Mouse (Mus musculus) midbrain, embryonic 15.5 days (tissue): ENCODE results near the gene Casc1. TPM values are rescaled to one million over a fixed set of nuclear protein-coding genes. Genes with fewer than 3 reads are reported as not detected.
"Not testable (repeated sequence)": the region's sequence is repeated elsewhere in the genome, so short reads cannot be mapped to it uniquely, and the experiment has no call there.

Source experiments
- ATAC-seq: fragments of 200-750 bp; cut with Nextera tagmentation; replicated peaks from 2 replicates; pipeline ENCODE4 v1.8.0; 2017; ENCODE audit warnings: moderate TSS enrichment
- H3K27ac ChIP-seq: fragments of 300-500 bp; sonication (generic); 2 replicates; pipeline ENCODE4 v1.5.1; 2015; ENCODE audit warnings: mild to moderate bottlenecking, inconsistent platforms
- H3K27me3 ChIP-seq: fragments of 300-500 bp; sonication (generic); replicated peaks from 2 replicates; pipeline ENCODE4 v1.6.1; 2015; ENCODE audit warnings: inconsistent platforms
- H3K36me3 ChIP-seq: fragments of 300-500 bp; sonication (generic); replicated peaks from 2 replicates; pipeline ENCODE4 v1.6.1; 2015; ENCODE audit warnings: inconsistent platforms
- H3K4me1 ChIP-seq: fragments of 300-500 bp; sonication (generic); 2 replicates; pipeline ENCODE4 v1.6.1; 2015; ENCODE audit warnings: inconsistent platforms
- H3K4me2 ChIP-seq: fragments of 300-500 bp; sonication (generic); 2 replicates; pipeline ENCODE4 v1.6.1; 2015; ENCODE audit warnings: inconsistent platforms, mild to moderate bottlenecking, moderate library complexity
- H3K4me3 ChIP-seq: fragments of 300-500 bp; sonication (generic); 2 replicates; pipeline ENCODE4 v1.5.1; 2015; ENCODE audit warnings: mild to moderate bottlenecking, inconsistent platforms
- H3K9ac ChIP-seq: fragments of 300-500 bp; sonication (generic); 2 replicates; pipeline ENCODE4 v1.6.1; 2015; ENCODE audit warnings: mild to moderate bottlenecking, inconsistent platforms
- H3K9me3 ChIP-seq: fragments of 300-500 bp; sonication (generic); 2 replicates; pipeline ENCODE4 v1.6.1; 2016; ENCODE audit warnings: inconsistent platforms
- WGBS: fragments of 180-500 bp; shearing (Covaris S2); methylation state at CpG from one replicate; pipeline ENCODE4 v1.1.7; 2015; ENCODE audit warnings: mixed read lengths; 5-methylcytosine and 5-hydroxymethylcytosine counted together
- polyA plus RNA-seq: library from polyadenylated mRNA; unstranded; fragments of >200 nt; fragmentation: Nextera tagmentation; extraction: Ambion mirVana; gene quantifications from 2 replicates; pipeline ENCODE4 v1.2.1, GENCODE M21; 2015

Gene Casc1
- polyA plus RNA-seq, 1 experiment from 2014 or later: 0.90 TPM

- Histone ChIP-seq H3K4me2 (no peak overlapping the region), H3K27me3 (no peaks in the 10 kb centered on the region), H3K27ac (no peak overlapping the region), H3K9me3 (no peaks in the 10 kb centered on the region), H3K9ac (no peak overlapping the region), H3K4me3 (no peak overlapping the region), H3K36me3 (no peaks in the 10 kb centered on the region), H3K4me1 (no peaks in the 10 kb centered on the region)
- 76% methylated on average over 4 of the region's 4 CpGs for WGBS
- ATAC-seq: no peak
These were observed 52.2 kb downstream of the Casc1 start for GRCm38 (mm10) chr6:145158619-145159018.

GRCm38 (mm10) chr6:145149054-145149453 lies 61.8 kb downstream of the Casc1 start:
- H3K36me3 ChIP-seq: no peaks in the 10 kb centered on the region
- 48% methylated on average over 9 of the region's 9 CpGs for WGBS
- H3K27me3 ChIP-seq: no peaks in the 10 kb centered on the region
- no peak overlapping the region for H3K9ac ChIP-seq
- no peak overlapping the region for H3K4me2 ChIP-seq
- H3K4me1 ChIP-seq: no peaks in the 10 kb centered on the region; the same call in 1 of the 2 replicates
- H3K27ac ChIP-seq: no peak overlapping the region
- no peak overlapping the region for H3K4me3 ChIP-seq
- no peak for ATAC-seq
- no peaks in the 10 kb centered on the region for H3K9me3 ChIP-seq

- Histone ChIP-seq H3K27ac (no peak overlapping the region), H3K9ac (no peak overlapping the region), H3K4me3 (no peak overlapping the region), H3K9me3 (no peaks in the 10 kb centered on the region), H3K4me1 (no peaks in the 10 kb centered on the region; the same call in 1 of the 2 replicates), H3K36me3 (no peaks in the 10 kb centered on the region), H3K27me3 (no peaks in the 10 kb centered on the region), H3K4me2 (no peak overlapping the region)
- no peak for ATAC-seq
- 79% methylated on average over 16 of the region's 16 CpGs for WGBS
These were observed 63.1 kb downstream of the Casc1 start for GRCm38 (mm10) chr6:145147716-145148115.

- Histone ChIP-seq H3K9me3 (no peaks in the 10 kb centered on the region), H3K27ac (no peak overlapping the region), H3K4me2 (no peak overlapping the region), H3K9ac (no peak overlapping the region), H3K4me3 (no peak overlapping the region), H3K27me3 (no peaks in the 10 kb centered on the region), H3K36me3 (no peaks in the 10 kb centered on the region), H3K4me1 (no peaks in the 10 kb centered on the region; the same call in 1 of the 2 replicates)
- WGBS: 71% methylated on average over 7 of the region's 7 CpGs
- no peak for ATAC-seq
These were observed 65.6 kb downstream of the Casc1 start for GRCm38 (mm10) chr6:145145173-145145572.

- H3K27me3 ChIP-seq: no peaks in the 10 kb centered on the region
- no peak overlapping the region for H3K4me3 ChIP-seq
- H3K27ac ChIP-seq: no peak overlapping the region
- H3K9ac ChIP-seq: no peak overlapping the region
- no peaks in the 10 kb centered on the region for H3K4me1 ChIP-seq
- no peak for ATAC-seq
- WGBS: 94% methylated on average over 12 of the region's 12 CpGs
- H3K9me3 ChIP-seq: no peaks in the 10 kb centered on the region
- H3K36me3 ChIP-seq: no peaks in the 10 kb centered on the region
- no peak overlapping the region for H3K4me2 ChIP-seq
These were observed 69.0 kb downstream of the Casc1 start for GRCm38 (mm10) chr6:145141827-145142226.

- WGBS: 53% methylated on average over 11 of the region's 11 CpGs
- Histone ChIP-seq H3K27me3 (no peaks in the 10 kb centered on the region), H3K9me3 (no peaks in the 10 kb centered on the region), H3K27ac (no peak overlapping the region), H3K4me2 (no peak overlapping the region), H3K4me3 (no peak overlapping the region), H3K4me1 (no peaks in the 10 kb centered on the region), H3K9ac (no peak overlapping the region), H3K36me3 (no peaks in the 10 kb centered on the region)
- ATAC-seq: no peak
These were observed 70.1 kb downstream of the Casc1 start for GRCm38 (mm10) chr6:145140706-145141105.

GRCm38 (mm10) chr6:145139776-145140475 lies 70.9 kb downstream of the Casc1 start:
- no peak overlapping the region for H3K27ac ChIP-seq
- no peak overlapping the region for H3K9ac ChIP-seq
- no peaks in the 10 kb centered on the region for H3K36me3 ChIP-seq
- no peaks in the 10 kb centered on the region for H3K27me3 ChIP-seq
- no peaks in the 10 kb centered on the region for H3K4me1 ChIP-seq
- no peak overlapping the region for H3K4me2 ChIP-seq
- 76% methylated on average over 11 of the region's 11 CpGs for WGBS
- H3K9me3 ChIP-seq: no peaks in the 10 kb centered on the region
- no peak overlapping the region for H3K4me3 ChIP-seq
- ATAC-seq: no peak

GRCm38 (mm10) chr6:145139236-145139635 lies 71.6 kb downstream of the Casc1 start:
- 77% methylated on average over 13 of the region's 13 CpGs for WGBS
- Histone ChIP-seq H3K27me3 (no peaks in the 10 kb centered on the region), H3K4me1 (no peaks in the 10 kb centered on the region), H3K9me3 (no peaks in the 10 kb centered on the region), H3K9ac (no peak overlapping the region), H3K4me3 (no peak overlapping the region), H3K36me3 (no peaks in the 10 kb centered on the region), H3K4me2 (no peak overlapping the region), H3K27ac (no peak overlapping the region)
- ATAC-seq: no peak

- Histone ChIP-seq H3K36me3 (no peaks in the 10 kb centered on the region), H3K4me1 (no peaks in the 10 kb centered on the region), H3K27ac (no peak overlapping the region), H3K4me3 (no peak overlapping the region), H3K9me3 (no peaks in the 10 kb centered on the region), H3K9ac (no peak overlapping the region), H3K27me3 (no peaks in the 10 kb centered on the region), H3K4me2 (no peak overlapping the region)
- 92% methylated on average over 5 of the region's 5 CpGs for WGBS
- no peak for ATAC-seq
These were observed 74.0 kb downstream of the Casc1 start for GRCm38 (mm10) chr6:145136831-145137230.

- Histone ChIP-seq H3K9me3 (no peaks in the 10 kb centered on the region), H3K4me1 (no peaks in the 10 kb centered on the region), H3K4me3 (no peak overlapping the region), H3K4me2 (no peak overlapping the region), H3K27ac (no peak overlapping the region), H3K36me3 (no peaks in the 10 kb centered on the region), H3K9ac (no peak overlapping the region), H3K27me3 (no peaks in the 10 kb centered on the region)
- WGBS: 82% methylated on average over 9 of the region's 9 CpGs
- ATAC-seq: no peak
These were observed 75.0 kb downstream of the Casc1 start for GRCm38 (mm10) chr6:145135804-145136203.

GRCm38 (mm10) chr6:145135295-145135694 lies 75.5 kb downstream of the Casc1 start:
- 78% methylated on average over 3 of the region's 3 CpGs for WGBS
- no peaks in the 10 kb centered on the region for H3K9me3 ChIP-seq

GRCm38 (mm10) chr6:145132969-145133368 lies 77.8 kb downstream of the Casc1 start:
- H3K27me3 ChIP-seq, H3K36me3 ChIP-seq, ATAC-seq, H3K9ac ChIP-seq, H3K4me1 ChIP-seq, H3K27ac ChIP-seq, H3K9me3 ChIP-seq, H3K4me2 ChIP-seq, H3K4me3 ChIP-seq: not testable (repeated sequence)
- WGBS: 81% methylated on average over 5 of the region's 5 CpGs

More at GRCm38 (mm10) chr6:145135295-145135694, 75.5 kb downstream of the Casc1 start:
- H3K4me3 ChIP-seq: no peak overlapping the region
- no peak for ATAC-seq
- H3K36me3 ChIP-seq: no peaks in the 10 kb centered on the region
- H3K4me1 ChIP-seq: no peaks in the 10 kb centered on the region
- H3K9ac ChIP-seq: no peak overlapping the region
- no peaks in the 10 kb centered on the region for H3K27me3 ChIP-seq
- no peak overlapping the region for H3K4me2 ChIP-seq
- H3K27ac ChIP-seq: no peak overlapping the region

GRCm38 (mm10) chr6:145131991-145132390 lies 78.8 kb downstream of the Casc1 start:
- 89% methylated on average over 5 of the region's 5 CpGs for WGBS
- no peak for ATAC-seq
- Histone ChIP-seq H3K9ac (no peak overlapping the region), H3K4me1 (no peaks in the 10 kb centered on the region), H3K27ac (no peak overlapping the region), H3K36me3 (no peaks in the 10 kb centered on the region), H3K27me3 (no peaks in the 10 kb centered on the region), H3K4me2 (no peak overlapping the region), H3K9me3 (no peaks in the 10 kb centered on the region), H3K4me3 (no peak overlapping the region)
